Mouse (Mus musculus) erythroblast, embryonic 14.5 days (primary cell): ENCODE data around the gene Emb.

Experiments
- GATA1 ChIP-seq: IDR thresholded peaks from 2 replicates; pipeline ENCODE4 v1.6.1; 2012; ENCODE audit warnings: low read length, inconsistent platforms, mixed read lengths
- TAL1 ChIP-seq: IDR thresholded peaks from 3 replicates; pipeline ENCODE4 v1.6.1; 2012; ENCODE audit warnings: low read length, inconsistent platforms, mixed read lengths

DNA sequence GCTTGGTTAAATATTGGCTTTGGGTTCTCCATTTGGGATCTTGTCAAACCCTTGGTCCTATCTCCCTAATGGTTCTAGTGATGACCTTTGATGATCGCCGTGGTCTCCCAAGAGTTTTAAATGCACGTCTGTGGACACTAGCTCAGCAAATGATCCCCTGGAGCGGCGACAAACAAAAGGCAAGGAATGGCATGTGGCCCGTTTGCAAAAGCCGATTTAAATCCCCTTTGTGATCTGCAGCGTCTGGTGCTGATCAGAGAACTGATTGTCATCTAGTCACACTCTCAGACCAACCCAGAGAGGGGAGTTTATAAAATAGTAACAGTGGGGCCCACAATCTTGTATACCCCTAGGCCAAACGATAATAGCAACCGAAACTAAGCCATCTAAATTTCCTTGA lies 7.1 kb downstream of the Emb start:
- TF ChIP-seq TAL1 = no peak
- TF ChIP-seq GATA1 = no peak
